Mouse (Mus musculus): ENCODE data around the gene Zc2hc1c. TPM values are rescaled to one million over a fixed set of nuclear protein-coding genes. Genes with fewer than 3 reads are reported as not detected.
A peak's percentile ranks its signal among the peaks of the same experiment; 100 is the strongest.

Zc2hc1c gene
- total and polyA plus RNA-seq, 3 experiments, result 0.08 to 0.13 TPM; not detected in 1

GRCm38 (mm10) chr12:85338815-85339214 is 50.4 kb downstream of the Zc2hc1c start:
- H3K36me3 ChIP-seq (replicated peaks in 1 of 2; ENCODE audit: control insufficient read depth in 1 of 2, insufficient read depth in 1 of 2, low read length in 1 of 2), result peaks cover 23 to 45% of the 10 kb centered on the region in 2 experiments
- dilution Hi-C loops (cut with MboI; ENCODE audit: extremely low pct_ligation_motif_present, extremely low pct_unique_long_range_greater_than_20kb, low sequenced_read_pairs), result no loop called here
- peak; percentile 39 for DNase-seq (ENCODE audit: extremely low read depth)

DNA sequence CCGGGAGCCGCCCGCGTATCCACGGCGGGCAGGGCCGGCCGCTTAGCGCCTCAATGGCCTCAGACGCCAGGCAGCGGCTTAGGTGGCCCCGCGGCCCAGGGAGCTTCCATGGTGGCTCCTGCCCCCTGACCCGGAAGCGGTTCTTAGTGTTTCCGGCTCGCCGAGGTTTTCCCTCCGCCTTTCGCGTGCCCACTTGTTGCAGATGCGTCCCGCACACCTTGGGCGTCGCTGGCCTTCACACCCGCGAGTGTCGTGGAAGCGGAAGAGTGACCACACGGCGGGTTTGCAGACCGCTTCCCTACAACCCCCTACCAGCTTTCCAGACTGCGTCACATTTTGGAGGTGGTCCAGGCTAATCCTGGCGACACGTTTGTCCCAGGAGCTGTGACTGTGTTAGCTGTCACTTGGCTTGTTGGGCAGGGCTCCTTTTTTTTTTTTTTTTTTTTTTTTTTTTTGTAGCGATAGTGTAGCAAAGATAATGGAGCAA is 50.9 kb downstream of the Zc2hc1c start, which contains the start of gene Nek9:
TSS of gene Nek9 (minus strand) at position 120 of the 487 bp plus-strand sequence.
- no peaks in the 10 kb centered on the region for H3K9me3 ChIP-seq (replicated peaks; ENCODE audit: low read length)
- H3K9ac ChIP-seq (ENCODE audit: insufficient read depth, low read depth), result peak within 1 kb of the TSS; percentile 90
- H3K79me2 ChIP-seq (replicated peaks; ENCODE audit: control insufficient read depth, extremely low read depth, insufficient read depth, poor library complexity, severe bottlenecking), result peaks cover 16% of the 10 kb centered on the region
- dilution Hi-C loops (cut with MboI; ENCODE audit: extremely low pct_ligation_motif_present, extremely low pct_unique_long_range_greater_than_20kb, low sequenced_read_pairs) (no loop called here), in situ Hi-C loops (cut with MboI; ENCODE audit: low pct_ligation_motif_present, low pct_unique_long_range_greater_than_20kb, low sequenced_read_pairs) (no loop called here)
- no peaks in the 10 kb centered on the region for H3K27me3 ChIP-seq (replicated peaks)
- peaks cover 23 to 45% of the 10 kb centered on the region in 2 experiments for H3K36me3 ChIP-seq (replicated peaks in 1 of 2; ENCODE audit: control insufficient read depth in 1 of 2, insufficient read depth in 1 of 2, low read length in 1 of 2)
- peak within 1 kb of the TSS; percentile 91 for H3K4me2 ChIP-seq (ENCODE audit: insufficient read depth, low read depth, poor library complexity, severe bottlenecking)
- peak; percentile 94 for DNase-seq (ENCODE audit: extremely low read depth)
- H3K4me3 ChIP-seq (replicated peaks in 1 of 3; ENCODE audit: low read depth in 2 of 3, low read length in 2 of 3, poor library complexity in 1 of 3), result peak within 1 kb of the TSS; percentile 81 to 93 (median 87)
- H3K27ac ChIP-seq (ENCODE audit: insufficient read depth, low read depth), result peak within 1 kb of the TSS; percentile 76
- peaks cover 3 to 25% of the 10 kb centered on the region in 2 experiments for H3K4me1 ChIP-seq (ENCODE audit: control insufficient read depth in 1 of 2, insufficient read depth in 2 of 2)
- TF ChIP-seq USF1 (IDR thresholded peaks at IDR 0.05; ENCODE audit: low read depth, low read length), result 0 out of 2 replicates have a peak, but pooled peaks have one; percentile 5
- 0 out of 2 replicates have a peak, but pooled peaks have one; percentile 22 for TF ChIP-seq ETS1 (conservative IDR thresholded peaks at IDR 0.05; ENCODE audit: low read depth, low read length)
- peak; percentile 91 for TF ChIP-seq ZMIZ1 (IDR thresholded peaks at IDR 0.05; ENCODE audit: low read depth, low read length)
- TF ChIP-seq ZNF384 (IDR thresholded peaks at IDR 0.05; ENCODE audit: low read depth, low read length), result peak; percentile 90
- no peak for TF ChIP-seq ZC3H11A (IDR thresholded peaks at IDR 0.05; ENCODE audit: low read depth, low read length)
- peak; percentile 94; the same call in 1 of the 2 replicates for TF ChIP-seq KAT2A (IDR thresholded peaks at IDR 0.05; ENCODE audit: insufficient replicate concordance, low read length)
- peak; percentile 56 for TF ChIP-seq NRF1 (IDR thresholded peaks at IDR 0.05; ENCODE audit: low read depth, low read length)
- TF ChIP-seq IRF4 (IDR thresholded peaks at IDR 0.05; ENCODE audit: low read depth, low read length), result peak; percentile 63; the same call in 1 of the 2 replicates
- peak; percentile 88 for TF ChIP-seq TCF12 (IDR thresholded peaks at IDR 0.05; ENCODE audit: low read depth, low read length)
- peak; percentile 80; the same call in 1 of the 2 replicates for TF ChIP-seq ELF1 (IDR thresholded peaks at IDR 0.05; ENCODE audit: low read depth, low read length)
- TF ChIP-seq HCFC1 (IDR thresholded peaks at IDR 0.05; ENCODE audit: low read depth, low read length), result peak; percentile 92
- TF ChIP-seq CHD1 (IDR thresholded peaks at IDR 0.05; ENCODE audit: low read depth, low read length), result peak; percentile 65; the same call in 1 of the 2 replicates
- TF ChIP-seq MEF2A (IDR thresholded peaks at IDR 0.05; ENCODE audit: borderline replicate concordance, low read depth, low read length), result peak; percentile 74; the same call in 1 of the 2 replicates
- 0 out of 2 replicates have a peak, but pooled peaks have one; percentile 43 for TF ChIP-seq TBP (conservative IDR thresholded peaks at IDR 0.05; ENCODE audit: low read depth, low read length)
- TF ChIP-seq UBTF (IDR thresholded peaks at IDR 0.05; ENCODE audit: low read depth, low read length), result peak; percentile 85
- TF ChIP-seq JUN (IDR thresholded peaks at IDR 0.05; ENCODE audit: insufficient read depth, low read depth, low read length), result no peak
- TF ChIP-seq POLR2AphosphoS2 (IDR thresholded peaks at IDR 0.05; ENCODE audit: low read depth, low read length), result peak; percentile 89
- TF ChIP-seq MYC (IDR thresholded peaks at IDR 0.05; ENCODE audit: low read depth, low read length), result 0 out of 2 replicates have a peak, but pooled peaks have one; percentile 65
- TF ChIP-seq PAX5 (IDR thresholded peaks at IDR 0.05; ENCODE audit: low read length), result no peak
- TF ChIP-seq BHLHE40 (IDR thresholded peaks at IDR 0.05; ENCODE audit: low read depth, low read length), result peak; percentile 84
- no peak for TF ChIP-seq ZKSCAN1 (IDR thresholded peaks at IDR 0.05; ENCODE audit: borderline replicate concordance, low read depth, low read length)
- no peak; the same call in 1 of the 2 replicates for TF ChIP-seq GABPA (IDR thresholded peaks at IDR 0.05; ENCODE audit: insufficient replicate concordance, low read depth, low read length)
- peak; percentile 93 for TF ChIP-seq MAZ (IDR thresholded peaks at IDR 0.05; ENCODE audit: low read depth, low read length)
- no peak for TF ChIP-seq RAD21 (IDR thresholded peaks at IDR 0.05; ENCODE audit: low read depth, low read length)
- TF ChIP-seq NELFE (IDR thresholded peaks at IDR 0.05; ENCODE audit: low read depth, low read length), result peak; percentile 90
- peak; percentile 95 for TF ChIP-seq MAX (IDR thresholded peaks at IDR 0.05; ENCODE audit: low read length)
- no peak for TF ChIP-seq USF2 (conservative IDR thresholded peaks at IDR 0.05; ENCODE audit: low read depth, low read length)
- peak; percentile 95 for TF ChIP-seq SIN3A (IDR thresholded peaks at IDR 0.05; ENCODE audit: low read length)

More at GRCm38 (mm10) chr12:85338815-85339214, 50.4 kb downstream of the Zc2hc1c start:
- Histone ChIP-seq H3K27ac (ENCODE audit: insufficient read depth, low read depth) (peak overlapping the region; percentile 69; the same call in 1 of the 2 replicates), H3K27me3 (replicated peaks) (no peaks in the 10 kb centered on the region), H3K4me1 (ENCODE audit: control insufficient read depth in 1 of 2, insufficient read depth in 2 of 2) (peaks cover 3 to 25% of the 10 kb centered on the region in 2 experiments), H3K4me2 (ENCODE audit: insufficient read depth, low read depth, poor library complexity, severe bottlenecking) (peak overlapping the region; percentile 91; the same call in 1 of the 2 replicates), H3K9ac (ENCODE audit: insufficient read depth, low read depth) (peak overlapping the region; percentile 90), H3K79me2 (replicated peaks; ENCODE audit: control insufficient read depth, extremely low read depth, insufficient read depth, poor library complexity, severe bottlenecking) (peaks cover 16% of the 10 kb centered on the region), H3K4me3 (replicated peaks in 1 of 3; ENCODE audit: low read depth in 2 of 3, low read length in 2 of 3, poor library complexity in 1 of 3) (peak overlapping the region; percentile 81 to 93 (median 87)), H3K9me3 (replicated peaks; ENCODE audit: low read length) (no peaks in the 10 kb centered on the region)
- TF ChIP-seq E2F4 (IDR thresholded peaks at IDR 0.05; ENCODE audit: insufficient replicate concordance, low read depth, low read length) (no peak), UBTF (IDR thresholded peaks at IDR 0.05; ENCODE audit: low read depth, low read length) (0 out of 2 replicates have a peak, but pooled peaks have one; percentile 80), JUND (conservative IDR thresholded peaks at IDR 0.05; ENCODE audit: low read depth, low read length) (no peak), IRF4 (IDR thresholded peaks at IDR 0.05; ENCODE audit: low read depth, low read length) (0 out of 2 replicates have a peak, but pooled peaks have one; percentile 23), POLR2A (IDR thresholded peaks at IDR 0.05; ENCODE audit: low read depth, low read length) (no peak), ELF1 (IDR thresholded peaks at IDR 0.05; ENCODE audit: low read depth, low read length) (no peak)
- in situ Hi-C loops (cut with MboI; ENCODE audit: low pct_ligation_motif_present, low pct_unique_long_range_greater_than_20kb, low sequenced_read_pairs), result no loop called here
